Mouse (Mus musculus) cerebellum, adult 11 months (tissue): ENCODE data around the gene Rgs13.
"Not testable (repeated sequence)": the region's sequence is repeated elsewhere in the genome, so short reads cannot be mapped to it uniquely, and the experiment has no call there.

ENCODE experiments used
- DNase-seq: peaks from one replicate; pipeline ENCODE4 v3.0.0; 2022

Rgs13 gene

DNA sequence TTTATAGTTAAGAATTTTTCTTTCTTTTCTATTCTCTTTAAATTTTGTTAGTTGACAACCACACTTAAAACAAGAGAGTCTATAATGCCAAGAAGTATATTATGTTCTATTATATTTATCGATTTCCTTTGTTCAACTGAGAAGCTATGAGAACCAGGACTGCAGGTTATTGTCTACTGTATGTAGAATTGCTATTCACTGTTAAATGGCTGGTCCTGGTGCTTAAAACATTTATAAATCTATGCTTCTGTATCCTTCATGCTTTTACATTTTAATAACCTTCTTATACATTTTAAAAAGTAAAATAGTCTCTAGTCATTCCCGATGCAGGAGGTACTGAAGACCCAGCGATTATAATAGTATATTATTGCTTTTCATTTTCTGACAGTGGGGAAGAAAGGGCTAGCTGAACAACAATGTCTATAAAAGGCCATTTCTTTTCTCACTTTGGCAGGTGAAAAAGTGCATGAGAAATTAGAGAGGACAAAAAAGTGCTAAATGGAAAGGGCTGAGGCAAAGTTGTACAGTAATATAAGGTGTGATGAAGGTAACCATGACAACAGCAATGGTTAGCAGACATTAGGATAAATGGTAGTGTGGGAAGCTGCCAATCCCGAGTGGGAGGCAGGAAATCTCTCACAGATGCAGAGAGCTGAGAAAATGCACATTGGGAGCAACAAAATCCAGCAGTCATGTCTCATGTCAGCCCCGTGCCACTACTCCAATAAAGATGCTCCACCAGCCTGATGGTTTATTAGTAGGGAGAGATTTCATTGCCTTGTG is 25.6 kb downstream of the Rgs13 start:
- no peak for DNase-seq

DNA sequence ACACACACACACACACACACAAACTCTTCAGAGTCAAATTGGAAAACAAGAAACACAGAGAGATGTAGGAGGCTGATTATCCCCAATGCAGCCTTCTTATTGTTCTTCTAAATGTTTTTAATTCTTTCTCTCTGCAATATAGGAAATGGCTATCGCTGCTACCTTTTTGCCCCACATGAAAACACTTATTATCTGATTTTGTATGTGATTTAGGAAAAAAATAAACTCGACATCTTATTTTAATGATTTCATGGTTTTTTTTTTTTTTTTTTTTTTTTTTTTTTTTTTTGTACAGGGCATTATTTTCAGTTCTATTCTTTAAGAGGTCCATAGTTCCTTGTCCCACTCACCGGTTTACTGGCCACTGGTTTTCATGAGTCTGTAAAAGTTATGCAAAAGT is 27.2 kb downstream of the Rgs13 start:
- no peak for DNase-seq

DNA sequence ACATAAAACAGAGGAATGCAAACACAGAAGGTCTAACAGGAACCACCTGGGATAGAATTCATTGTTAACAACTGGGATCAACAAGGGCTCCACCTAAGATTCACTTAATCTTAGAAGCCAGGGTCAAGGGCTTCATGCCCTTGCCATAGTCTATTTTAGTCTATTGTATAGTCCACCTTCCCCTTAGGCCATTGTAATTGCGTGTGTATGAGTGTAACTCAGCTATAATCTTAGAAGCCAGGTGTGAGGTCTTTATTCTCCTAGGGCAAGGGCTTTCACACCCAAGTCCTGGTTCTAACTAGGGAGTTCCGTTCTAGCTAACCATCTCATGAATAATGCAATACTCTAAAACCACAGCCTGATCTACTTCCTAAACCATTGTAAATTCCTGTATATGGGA is 35.8 kb downstream of the Rgs13 start:
- DNase-seq = not testable (repeated sequence)

DNA sequence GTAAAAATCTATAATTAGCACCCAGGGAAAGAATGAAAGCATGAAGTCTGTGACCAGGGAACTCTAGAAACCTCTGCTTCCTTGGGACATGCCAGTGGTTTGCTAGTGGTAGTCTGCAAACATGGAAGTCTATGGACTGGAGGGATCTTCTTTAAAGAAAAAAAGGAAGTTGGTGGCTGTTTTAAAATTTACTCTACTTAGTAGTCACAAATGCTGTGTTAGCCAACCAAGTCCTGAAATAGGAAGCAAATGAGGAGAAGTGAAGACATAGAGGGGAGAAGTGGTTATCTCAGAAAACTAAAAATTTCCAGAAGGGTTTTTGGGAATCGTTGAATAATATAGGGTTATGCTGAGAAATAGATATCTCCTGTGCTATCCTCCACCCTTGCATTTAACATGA is 37.3 kb downstream of the Rgs13 start:
- DNase-seq = no peak

DNA sequence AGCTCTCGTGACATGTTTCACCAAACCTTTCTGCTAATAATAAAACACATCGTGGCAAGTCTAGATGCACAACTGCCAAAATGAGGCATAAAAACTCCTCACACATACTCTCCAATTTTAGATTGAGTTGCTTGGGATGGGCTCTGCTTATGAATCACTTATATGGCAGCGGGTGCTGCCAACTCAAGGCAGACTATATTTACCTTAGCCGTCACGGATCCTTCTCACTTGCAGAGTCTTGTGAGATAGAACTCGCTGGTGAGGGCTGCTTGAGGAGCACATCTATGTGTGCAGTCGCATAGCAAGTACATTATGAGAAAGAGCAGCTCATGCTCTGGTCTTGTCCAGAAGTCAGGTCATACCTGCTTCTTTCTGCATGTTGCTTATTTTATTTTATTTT is 49.2 kb downstream of the Rgs13 start:
- no peak for DNase-seq

DNA sequence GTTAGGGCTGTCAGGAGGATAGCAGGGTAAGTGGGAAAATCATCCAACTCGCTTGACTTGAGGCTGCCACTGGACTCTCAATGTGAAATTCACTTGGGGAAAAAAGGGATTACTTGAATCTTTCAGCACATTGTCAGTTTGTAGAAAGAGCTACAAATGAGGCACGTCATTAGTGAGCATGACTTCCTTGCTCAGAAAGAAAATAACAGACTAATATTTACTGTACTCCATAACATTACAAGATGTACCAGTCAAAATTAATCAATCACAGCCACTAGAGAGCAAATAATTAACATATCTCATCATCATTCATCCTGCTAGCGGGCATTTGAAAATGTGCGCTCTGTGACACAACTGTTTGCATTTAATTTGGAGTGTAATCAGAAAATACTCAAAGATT is 57.1 kb downstream of the Rgs13 start:
- DNase-seq = no peak

DNA sequence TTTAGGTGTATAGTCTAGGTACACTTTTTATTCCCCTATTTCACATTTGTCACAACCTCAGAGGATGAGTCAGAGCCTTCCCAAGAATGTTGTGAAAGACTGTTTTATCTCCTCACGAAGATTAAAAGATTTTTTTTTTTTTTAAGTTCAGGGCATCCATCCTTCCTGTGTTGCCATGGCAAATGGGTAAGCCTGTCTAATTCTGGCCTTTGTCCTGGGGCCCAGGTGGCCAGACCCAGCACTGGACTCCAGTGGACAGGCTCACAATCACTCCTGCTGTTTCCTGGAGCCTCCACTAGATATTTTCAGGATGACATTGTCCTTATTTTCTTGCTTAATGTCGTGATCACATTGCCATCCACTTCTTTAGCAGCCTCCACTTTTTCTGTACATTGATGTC is 57.7 kb downstream of the Rgs13 start:
- no peak for DNase-seq

DNA sequence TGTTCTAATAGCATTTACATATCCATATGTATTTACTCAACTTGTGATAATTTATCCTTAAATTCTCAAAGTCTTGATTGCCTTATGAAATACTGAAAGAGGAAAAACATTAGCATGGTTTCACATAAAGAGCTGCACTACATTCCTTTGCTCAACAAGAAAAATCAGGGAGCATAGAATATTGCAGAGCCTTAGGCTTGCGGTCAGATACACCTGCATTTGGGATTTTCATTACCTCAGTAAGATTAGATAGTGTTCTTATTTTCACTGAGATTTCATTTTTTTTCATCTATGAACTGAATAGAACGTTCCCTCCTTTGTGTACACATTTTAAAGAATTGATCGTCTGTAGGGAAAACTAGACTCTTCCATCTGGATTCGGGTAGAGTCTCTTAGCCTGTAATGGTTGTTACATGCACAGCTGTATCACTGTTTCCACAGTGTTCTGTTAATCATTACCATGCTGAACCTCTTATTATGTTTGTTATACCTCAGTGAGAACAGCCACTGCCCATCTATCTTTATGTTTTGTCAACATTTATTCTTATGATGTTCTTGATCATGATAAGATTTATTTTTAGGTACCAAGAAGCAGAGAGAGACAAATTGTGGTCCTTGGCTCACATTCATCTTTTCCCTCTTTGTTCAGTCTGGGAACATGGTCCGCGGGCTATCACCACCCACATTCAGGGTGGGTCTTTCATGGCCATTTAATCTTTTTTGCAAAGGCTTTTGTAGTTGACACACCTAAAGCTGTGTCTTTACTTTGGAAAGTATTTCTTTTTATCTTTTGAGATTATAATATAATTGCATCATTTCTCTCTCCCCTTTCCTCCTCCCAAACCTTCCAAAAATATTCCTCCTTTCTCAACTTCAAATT is 61.1 kb downstream of the Rgs13 start:
- no peak for DNase-seq

DNA sequence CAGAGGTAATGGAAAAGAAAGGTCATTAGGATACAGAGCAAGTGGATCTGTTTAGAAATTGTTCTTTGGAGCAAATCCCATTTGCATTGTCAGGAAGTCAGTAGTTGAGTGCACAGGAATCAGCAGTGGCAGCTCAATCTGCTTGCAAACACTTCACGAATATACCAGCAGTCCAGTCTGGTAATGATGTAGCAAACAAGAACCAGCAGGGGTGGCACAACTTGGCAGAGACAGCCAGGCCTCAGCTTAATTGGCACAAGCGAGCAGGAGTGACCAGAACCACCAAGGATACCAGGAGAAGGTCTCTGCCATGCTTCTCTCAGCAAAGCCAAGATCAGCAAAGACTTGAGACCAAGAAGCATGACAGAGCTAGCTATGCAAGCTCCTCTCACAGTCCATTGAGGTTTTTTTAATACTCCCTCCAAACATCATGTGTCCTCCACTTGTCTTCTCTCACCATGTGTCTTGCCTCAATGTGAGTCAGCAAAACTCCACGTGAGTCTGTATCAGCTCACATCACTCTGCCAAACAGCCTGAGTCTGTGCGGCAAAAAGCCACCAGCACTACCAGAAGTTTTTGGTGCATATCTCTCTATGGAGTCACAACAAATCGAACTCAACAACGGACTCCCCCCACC is 63.6 kb downstream of the Rgs13 start:
- DNase-seq = no peak

DNA sequence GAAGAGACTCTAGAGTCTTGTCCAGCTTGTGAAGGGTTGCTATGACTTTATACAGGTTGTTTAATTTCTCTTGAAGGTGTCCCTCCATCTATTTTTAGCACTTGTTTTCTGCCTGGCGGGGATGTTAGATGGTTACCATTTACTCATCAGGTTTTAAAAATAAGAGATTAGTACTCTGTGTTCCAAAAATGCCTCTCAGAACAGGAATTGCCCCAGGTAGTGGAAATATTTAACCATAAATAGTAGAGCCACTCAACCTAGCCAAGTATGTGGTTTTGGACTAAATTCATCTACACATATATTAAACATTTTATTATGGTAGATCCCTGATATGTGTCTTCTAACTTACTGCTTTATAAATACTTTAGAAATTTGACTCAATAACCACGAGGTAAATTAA is 64.2 kb downstream of the Rgs13 start:
- no peak for DNase-seq

DNA sequence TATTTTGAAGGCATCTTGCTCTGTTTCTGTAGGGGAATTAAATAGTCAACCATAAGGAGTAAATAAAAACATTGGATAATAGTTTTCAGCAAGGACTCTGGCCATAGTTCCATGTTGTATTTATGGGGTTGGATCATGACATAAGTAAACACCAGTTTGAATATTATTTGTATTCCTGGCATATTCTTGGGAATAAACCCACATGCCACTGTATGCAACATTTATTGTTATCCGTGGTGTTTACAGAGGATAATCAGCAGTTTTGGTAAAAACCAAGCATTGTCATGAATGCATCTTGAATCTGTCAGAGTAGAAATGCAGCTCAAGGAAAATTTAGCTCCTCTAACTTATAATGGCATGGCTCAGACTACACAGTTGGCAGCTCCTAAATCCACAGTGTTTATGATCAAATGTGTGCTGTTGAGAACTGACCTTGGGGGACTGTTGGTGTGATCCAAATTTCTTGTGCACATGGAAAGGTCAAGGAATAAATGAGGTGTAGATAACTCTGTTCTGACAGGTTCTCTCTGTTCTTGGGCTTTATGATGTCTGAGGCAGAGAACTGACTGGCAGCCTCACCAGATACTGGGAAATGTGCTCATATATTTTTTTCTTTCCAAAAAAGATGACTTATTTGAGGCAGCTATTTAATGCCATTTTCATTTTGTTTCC is 78.4 kb downstream of the Rgs13 start:
- DNase-seq = no peak

DNA sequence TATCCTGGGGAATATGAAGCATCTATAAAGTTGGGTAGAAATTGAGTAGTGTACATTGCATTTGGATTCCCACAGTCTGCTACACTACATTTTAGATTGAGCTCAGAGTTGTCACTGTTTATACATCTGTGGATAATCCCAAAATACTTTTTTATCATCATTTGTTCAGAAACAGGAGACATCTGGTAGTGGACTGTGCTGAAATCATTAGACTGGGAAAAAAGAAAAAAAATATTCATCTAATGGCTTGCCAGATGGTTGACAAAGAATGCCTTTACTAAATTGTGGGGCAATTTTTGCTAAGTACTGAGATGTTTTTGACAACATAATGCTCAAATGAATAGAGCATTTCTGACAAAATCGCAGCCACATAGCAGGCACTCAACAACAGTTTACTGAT is 86.8 kb downstream of the Rgs13 start:
- no peak for DNase-seq
